Mouse (Mus musculus): Measurements from ENCODE around the gene Plekhg3.

DNA sequence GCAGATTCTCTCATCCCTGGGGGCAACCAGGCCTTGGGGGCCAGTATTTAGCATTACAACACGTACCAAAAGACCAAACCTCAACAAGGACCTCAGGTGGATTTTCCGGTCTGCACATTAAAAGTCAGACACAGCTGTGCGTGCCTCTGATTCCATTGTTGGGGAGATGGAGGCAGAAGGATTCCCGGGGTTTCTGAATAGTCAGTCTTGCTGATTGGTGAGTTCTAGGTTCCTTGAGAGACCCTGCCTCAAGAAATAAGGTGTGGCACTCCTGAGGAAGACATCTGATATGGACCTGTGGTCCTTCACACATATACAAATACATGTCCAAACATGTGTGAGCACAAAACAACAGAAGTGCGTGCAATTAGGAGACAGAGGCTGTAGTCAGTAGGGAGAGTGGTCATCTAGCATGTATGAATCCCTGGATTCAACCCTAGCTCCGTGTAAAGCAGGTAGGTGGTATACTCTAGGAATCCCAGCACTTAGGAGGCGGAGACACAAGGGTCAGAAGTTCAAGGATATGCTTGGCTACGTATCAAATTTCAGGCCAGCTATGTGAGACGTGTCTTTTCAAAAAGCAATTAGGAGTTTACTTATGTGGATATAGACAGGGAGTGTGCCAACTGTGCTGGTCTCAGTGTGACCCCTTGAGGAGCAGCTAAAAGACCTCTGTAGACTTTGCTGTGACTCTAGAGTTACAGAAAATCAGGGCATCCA lies 39.7 kb downstream of the Plekhg3 start:
- TF ChIP-seq CTCF (IDR thresholded peaks at IDR 0.05) (no peak), EP300 (IDR thresholded peaks at IDR 0.05) (no peak)
